Mouse (Mus musculus) megakaryocyte, adult 5-6 weeks (primary cell): Measurements from ENCODE around the gene Faf1. TPM values are rescaled to one million over a fixed set of nuclear protein-coding genes. Genes with fewer than 3 reads are reported as not detected.

Experiments used
- ATAC-seq: 2 replicates; pipeline ENCODE4 v1.8.0; 2016; ENCODE audit warnings: mild to moderate bottlenecking, inconsistent platforms; ENCODE audit not compliant: poor library complexity, severe bottlenecking
- total RNA-seq, 2 experiments: library from RNA; stranded (forward) in 1 of 2; stranded (reverse) in 1 of 2; fragments of 153-499, 151-499 nt in 1 of 2; fragments of 221-1000, 200-1000 nt in 1 of 2; gene quantifications; 2 replicates each; pipeline versions ENCODE4 v1.2.3 to v1.2.4; 2015 to 2017

Gene Faf1
- total RNA-seq (2015) (34.5 and 35.8 TPM in 2 replicates), total RNA-seq (2017) (40.9 and 42.0 TPM in 2 replicates)

DNA sequence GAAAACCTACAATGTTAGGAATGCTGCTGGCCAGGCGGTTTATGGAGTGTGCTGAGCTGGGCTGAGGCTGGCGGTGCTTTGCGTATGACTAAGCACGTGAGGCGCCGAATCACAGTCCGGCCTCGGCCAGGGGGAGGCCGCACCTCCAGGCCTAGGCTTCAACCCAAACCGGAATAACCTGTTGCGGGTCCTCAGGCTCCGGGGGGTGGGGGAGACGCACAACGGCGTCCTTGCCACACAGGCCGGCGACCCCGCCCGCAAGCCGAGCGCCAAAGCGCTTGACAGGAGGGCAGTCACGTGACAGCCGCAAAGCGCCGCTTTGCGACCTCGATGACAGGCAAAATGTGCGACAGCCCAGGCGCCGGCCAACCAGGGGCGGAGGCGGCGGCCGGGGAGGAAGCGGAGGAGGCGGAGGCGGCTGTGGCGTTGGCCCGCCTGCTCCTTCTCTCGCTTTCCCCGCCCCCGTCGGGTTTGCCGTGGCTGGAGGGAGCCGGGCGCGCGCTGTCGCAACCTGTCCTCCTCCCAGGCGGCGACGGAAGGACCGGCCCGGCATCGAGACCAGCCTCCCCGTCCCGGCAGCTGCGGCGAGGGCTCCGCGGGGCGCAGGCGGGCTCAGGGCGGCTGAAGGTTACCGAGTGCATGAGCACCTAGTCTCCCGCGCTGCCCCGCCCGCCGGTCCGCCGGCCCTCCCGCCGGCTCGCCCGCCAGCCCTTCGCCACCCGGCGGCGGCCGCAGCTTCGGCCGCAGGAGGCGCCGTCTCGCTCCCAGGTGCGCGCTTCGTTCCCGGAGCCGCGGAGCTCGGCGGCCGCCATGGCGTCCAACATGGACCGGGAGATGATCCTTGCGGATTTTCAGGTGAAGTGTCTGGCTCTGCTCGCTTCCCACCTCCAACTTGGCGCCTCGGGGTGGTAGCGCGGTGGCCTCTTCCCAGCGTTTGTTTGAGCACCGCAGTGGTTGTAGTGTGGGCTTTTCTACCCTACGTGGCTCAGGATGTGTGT, at the start of gene Faf1:
TSS of gene Faf1 (plus strand) at position 371 of the 998 bp plus-strand sequence.
- ATAC-seq: peak; percentile 99

DNA sequence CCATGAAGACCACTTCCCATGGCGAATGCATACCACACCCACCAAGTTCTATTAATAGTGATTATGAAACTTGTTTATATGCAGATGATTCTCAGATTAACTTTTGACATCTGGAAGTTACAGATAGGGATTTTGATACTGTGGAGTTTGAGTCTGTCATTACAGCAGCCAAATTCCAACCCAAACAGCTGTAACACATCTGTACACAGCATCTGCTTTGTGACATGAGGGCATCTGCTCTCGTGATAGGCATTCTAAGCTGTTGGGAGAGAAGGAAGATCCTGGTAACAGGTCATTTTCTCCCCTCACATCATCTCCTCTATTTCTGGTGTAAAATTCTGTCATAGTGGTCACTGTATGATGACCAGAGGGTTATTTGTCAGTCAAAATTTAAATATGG, 46.2 kb upstream of the Faf1 start:
- no peak for ATAC-seq

DNA sequence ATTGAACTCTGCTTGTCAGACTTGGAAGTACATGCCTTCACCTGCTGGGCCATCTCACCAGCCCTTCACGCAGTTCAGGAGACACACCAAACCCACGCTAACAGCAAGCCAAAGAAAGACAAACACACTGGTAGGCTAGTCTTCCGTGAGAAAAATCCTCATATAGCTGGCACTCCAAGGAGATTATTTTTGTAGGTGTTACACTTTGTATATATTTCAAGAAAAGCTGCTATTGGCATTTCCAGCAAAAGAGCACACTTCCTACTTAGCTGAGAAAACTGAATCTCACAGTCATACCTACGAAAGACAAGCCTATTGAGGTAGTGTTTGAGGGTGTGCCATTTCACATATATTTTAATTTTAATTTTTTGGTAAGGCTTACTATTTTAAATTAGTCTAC, 45.4 kb upstream of the Faf1 start:
- no peak for ATAC-seq

DNA sequence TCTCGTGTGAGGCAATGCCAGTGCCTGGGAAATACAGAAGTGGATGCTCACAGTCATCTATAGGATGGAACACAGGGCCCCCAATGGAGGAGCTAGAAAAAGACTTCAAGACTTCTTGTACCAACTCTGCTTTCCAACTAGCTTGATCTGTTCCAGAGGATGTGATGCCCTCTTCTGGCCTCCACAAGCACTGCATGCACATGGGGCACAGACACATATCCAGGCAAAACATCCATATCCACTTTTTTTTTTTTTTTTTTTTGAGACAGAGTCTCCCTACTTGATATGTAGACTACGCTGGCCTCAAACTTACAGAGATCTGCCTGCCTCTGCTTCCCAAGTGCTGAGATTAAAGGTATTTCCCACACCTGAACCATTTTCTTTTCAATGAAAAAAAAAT, 41.4 kb upstream of the Faf1 start:
- ATAC-seq: peak; percentile 89

DNA sequence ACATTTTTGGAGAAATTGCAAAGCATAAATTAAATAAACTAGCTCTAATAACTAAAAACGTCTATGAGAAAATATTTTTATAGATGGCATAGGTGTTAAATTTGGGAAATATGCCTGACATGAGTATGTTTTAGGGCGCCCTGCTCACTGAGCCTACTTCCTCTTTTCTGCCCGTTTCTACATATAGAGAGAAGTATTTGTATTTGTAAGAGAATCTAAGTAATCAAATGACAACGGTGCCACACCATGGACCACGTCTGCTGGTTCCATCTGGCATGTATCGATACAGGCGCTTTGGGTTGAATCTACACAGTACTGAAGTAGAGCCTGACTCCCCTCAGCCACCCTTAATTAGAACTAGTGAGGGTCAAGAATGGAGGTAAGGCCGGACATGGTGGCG, 37.0 kb upstream of the Faf1 start:
- peak; percentile 57 for ATAC-seq

DNA sequence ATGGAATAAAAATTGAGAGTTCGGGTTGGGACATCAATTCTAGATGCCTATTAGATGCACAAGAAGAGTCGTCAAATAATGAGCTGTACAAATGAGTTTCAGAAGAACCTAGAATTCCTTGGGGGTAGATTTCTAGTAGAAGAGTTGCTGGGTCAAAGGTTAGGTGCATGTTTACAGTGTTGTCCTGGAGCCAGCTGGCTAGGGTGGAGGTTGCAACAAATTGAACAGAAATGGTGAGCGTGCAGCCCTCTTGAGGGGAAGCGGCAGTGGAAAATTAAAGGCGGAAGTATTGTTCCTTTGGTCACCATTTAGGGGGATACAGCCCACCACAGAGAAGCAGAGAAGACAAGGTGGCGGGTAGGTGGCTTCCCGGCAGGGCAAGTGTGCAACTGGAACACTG, 36.2 kb upstream of the Faf1 start:
- no peak for ATAC-seq

DNA sequence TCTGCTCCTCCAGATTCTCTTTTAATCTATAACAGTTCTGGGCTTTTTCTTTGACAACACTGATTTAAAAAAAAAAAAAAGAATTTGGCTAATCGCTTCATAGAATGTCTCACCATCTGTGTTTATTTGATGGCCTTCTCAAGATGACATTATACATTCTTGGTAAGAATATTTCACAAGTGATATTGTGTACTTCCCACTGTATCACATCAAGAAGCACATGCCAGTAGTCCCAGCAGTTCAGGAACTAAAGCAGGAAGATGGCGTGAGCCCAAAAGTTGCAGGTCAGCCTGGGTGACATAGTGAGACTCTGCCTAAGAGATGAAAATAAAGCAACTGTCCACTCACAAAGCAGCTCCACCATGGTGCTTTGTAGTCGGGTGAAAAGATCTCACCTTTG, 34.9 kb upstream of the Faf1 start:
- no peak for ATAC-seq

DNA sequence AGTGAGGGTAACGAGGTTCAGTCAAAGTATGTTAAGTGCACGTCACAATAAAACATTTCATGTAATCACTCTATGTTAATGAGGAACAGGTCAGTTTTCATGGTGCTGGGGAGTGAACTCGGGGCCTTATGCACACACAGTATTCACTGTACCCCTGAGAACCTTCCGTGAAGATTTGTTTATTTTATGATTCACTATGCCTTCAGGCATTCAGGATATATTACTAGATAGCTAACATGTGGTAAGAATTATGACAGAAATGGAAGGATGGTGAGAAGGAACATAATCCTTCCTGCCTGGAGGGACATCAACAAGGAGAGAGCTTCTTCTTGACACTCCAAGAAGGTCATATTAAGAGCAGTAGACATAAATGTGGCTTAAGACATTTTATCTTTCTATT, 29.1 kb upstream of the Faf1 start:
- ATAC-seq: no peak

DNA sequence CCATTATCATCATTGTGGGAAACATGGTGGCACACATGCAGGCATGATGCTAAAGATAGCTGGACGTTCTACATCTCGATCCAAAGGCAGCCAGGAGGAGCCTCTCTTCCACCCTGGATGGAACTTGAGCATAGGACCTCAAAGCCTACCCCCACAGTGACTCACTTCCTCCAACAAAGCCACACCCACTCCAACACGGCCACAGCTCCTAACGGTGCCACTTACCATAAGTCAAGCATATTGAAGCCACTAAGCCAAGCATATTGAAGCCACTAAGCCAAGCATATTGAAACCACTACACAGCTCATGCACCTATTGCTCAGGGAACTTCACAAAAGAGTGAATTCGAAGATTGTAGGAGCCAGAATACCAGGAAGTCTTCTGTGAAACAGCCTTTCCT, 27.1 kb upstream of the Faf1 start:
- peak; percentile 52 for ATAC-seq

DNA sequence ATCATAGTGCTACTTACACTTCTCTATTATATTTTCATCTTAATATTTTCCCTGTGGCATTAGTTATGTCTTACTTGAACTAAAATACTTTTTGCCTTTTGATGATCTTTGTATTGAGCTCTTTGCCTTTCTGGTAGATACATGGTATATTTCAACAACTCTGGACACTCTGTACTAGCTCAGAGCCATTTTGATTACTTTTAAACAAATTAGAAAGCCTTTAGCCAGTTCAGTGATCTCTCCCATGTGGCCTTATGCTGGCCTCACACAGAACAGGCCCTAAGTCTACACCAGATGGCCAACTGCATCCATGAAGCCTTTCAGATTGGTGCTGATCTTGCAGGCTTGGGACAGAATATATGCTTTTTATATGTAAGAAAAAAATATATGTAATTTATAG, 23.1 kb upstream of the Faf1 start:
- no peak for ATAC-seq

DNA sequence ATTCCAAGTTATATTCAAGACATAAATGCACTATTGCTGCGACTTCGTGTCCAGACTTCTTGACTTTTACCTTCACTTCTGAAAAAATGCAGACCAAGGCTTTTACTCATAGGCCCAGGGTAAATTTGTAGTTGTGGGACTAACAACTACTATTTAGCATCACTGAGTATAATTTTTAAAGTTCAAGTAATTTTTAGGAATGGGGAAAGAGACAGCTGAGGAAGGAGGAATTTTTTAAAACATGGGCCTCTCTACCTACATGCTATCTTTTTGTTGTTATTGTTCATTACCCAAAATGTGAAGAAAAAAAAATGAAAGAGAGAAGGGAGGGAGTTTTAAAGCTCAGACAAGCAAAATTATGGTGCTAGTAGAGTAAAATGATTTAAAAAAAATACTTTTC, 21.7 kb upstream of the Faf1 start:
- no peak for ATAC-seq

DNA sequence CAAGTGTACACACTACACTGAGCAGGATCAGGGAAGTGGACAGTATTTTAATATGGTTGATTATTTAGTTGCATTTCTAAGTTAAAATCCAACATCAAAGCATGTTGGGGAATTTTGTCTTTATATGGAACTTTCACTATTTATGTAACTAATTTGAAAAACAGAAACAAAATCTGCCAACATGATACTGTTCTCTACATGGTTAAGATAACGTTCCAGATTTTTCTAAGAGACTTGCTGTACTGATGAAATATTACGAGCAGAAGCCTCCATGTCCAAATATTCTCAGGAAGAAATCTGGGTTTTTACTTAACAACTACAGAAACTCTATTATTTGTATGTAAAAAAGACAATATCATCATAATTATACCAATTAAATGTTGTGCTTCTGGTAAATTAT, 20.6 kb upstream of the Faf1 start:
- no peak for ATAC-seq

DNA sequence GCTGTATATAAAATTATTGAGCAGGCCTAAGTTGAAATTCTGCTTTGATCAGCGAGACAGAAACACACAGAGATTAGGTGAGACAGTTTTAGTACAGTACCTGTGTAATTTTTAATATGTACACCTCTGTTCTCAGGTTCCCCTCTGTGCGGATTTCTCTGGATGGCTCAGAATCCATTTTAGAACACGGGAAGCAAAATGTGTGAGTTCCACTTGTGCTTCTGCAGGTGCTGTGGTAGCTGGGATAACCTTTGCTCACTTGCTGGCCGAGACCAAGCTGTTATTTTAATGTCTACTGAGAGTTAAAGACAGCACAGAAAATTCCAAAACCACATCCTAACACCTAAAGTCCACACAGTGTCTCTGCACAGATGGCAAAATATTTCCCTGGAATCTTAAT, 20.1 kb upstream of the Faf1 start:
- no peak for ATAC-seq

DNA sequence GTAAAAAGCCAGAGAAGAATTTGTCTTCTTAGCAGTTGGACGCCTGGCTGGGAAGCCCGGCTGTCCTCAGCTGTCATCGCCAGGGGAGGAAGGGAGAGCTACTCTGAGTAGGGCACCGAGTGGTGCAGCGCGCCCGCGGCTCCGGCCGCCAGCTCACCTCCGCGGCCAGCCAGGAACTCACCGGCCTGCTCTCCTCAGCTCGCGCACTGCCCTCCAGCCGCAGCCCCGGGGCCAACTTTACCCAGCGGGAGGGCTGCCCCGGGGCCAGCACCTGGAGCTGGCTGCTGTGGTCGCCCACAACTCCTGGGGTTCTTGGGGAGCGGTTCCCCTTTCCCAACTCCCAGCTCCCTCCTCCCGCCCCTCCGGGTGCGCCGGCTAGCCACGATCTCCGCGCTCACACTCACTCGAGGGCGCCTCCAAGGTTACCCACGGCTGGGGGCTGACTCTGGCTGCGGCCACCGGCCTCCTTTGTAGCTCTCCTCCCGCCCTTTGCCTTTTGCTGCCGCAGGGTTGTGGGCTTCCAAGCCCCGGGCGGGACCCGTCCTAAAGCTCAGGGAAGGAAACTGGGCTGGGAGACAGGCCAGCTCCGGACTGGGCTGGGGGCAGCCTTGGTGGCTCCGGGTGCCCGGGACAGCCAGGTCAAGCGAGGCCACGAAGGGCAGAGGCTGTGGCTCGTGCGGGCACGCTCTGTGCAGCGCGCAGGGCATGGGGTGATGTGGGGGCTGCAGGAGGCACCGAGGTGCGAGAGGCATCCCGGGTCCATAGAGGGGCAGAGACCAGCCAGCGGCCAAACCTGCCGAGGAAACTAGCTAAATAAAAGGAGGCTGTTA, 19.2 kb upstream of the Faf1 start:
- peak; percentile 86 for ATAC-seq

DNA sequence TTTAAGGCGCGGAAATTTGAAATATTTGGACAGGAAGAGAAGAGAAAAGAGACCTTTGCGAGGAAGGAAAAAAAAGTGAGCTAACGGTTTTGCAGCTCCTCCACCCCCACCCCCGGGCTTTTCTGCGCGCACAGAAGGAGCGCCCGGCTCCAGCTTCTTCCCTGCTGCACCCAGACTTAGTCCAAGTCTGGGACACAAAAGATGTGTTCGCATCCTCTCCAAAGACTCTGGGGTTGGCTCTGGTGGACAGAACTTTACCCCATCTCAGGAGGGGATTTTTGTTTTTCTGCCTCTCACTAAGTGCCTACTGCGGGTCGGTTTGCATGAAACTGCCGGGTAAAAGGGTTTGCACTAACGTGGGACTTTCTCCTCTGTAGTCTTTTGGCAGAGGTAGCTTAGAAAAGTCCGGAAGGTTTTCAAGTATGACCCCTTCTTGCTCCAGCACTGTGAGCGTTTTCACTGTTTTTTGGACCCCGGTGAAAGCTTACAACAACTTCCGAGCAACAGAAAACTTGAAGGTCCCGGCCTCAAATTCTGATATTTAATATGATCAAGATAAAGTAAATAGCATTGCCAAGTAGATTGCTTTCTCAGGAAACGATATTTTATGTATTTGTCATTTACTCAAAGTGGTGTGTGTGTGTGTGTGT, 18.4 kb upstream of the Faf1 start:
- peak; percentile 15 for ATAC-seq

DNA sequence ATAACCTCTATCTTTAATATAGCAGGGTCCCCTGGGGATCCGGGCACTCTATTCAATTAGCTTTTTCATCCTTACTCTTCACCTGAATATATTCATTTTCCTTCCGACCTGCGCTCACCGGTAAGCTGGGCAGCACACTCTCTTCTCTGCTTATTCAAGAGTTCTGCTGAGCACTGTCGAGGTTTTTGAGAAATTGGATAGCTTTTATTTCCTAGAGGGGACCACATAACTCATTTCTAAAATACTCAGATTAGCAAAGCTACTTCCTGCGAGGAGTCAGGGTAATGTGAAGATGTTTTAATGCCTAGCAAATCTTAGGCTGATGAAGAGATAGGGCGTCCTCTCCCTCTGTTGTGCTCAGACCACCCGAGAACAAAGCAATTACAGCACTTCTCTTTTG, 17.6 kb upstream of the Faf1 start:
- no peak for ATAC-seq

DNA sequence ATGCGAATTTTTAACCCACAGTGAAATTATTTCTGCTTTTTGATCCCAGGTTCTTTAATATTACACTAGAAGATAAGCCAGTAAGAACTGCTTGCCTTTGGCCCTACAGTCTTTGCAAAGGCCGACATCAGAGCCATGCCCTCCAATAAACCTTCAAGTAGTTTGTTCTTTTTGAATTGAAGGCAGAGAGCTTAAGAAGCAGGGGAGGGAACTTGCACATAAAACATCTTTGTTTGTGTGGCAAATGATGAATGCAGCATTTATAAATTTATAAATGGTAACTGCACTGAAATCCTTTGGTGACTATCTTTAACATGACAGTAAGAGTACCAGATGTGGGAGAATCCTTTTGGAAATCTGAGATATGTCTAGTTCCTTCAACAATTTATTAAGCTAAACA, 16.8 kb upstream of the Faf1 start:
- no peak for ATAC-seq

DNA sequence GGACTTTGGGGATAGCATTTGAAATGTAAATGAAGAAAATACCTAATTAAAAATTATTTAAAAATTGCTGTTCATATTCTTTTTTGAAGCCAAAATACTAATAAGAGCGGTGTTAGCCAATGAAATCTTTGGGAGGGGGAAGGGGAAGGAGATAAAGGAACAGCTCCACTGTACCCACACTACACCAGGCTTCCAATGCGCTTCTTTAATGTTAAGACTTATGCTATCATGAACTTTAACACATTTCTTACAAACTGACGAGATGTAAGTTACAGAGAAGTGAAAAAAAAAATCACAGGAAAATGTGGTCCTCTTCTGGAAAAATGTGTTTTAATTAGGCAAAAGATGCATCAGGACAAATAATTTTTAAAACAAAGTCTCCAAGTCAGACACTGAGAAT, 15.8 kb upstream of the Faf1 start:
- ATAC-seq: no peak

DNA sequence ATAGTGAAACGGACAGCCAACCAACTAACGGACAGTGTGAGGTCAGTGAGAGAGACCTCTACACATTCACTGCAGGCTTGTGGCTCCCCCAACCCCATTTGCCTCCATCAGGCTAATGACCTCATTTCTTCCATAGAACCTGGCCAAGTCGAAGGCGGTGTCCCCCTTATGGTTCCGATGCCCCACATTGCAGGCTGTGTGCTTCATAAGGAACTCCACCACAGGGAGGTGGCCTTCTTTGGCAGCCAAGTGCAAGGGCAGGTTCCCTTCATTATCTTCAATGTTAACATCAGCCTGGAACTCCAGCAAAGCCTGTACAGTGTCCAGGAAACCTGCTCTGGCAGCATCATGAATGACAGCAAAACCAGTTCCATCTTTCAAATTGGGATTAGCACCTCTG, 15.2 kb upstream of the Faf1 start:
- no peak for ATAC-seq

DNA sequence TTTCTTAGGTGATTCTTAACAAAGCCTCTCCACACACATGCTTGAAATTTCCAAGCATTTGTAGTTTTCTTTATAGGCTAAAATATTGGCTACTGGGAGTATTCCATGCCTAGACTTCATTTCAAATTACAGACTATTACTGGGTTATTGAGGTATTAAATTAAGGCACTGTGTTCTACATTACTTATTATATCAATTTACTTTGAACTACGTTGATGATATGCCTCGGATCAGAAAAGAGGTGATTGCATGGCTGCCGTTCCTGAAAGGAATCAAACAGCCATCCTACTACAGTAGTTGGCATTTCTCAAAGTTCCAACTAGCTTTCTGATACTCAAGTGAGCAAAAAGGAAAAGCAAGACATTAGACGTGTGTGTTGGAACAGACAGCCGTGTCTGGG, 14.1 kb upstream of the Faf1 start:
- ATAC-seq: no peak

DNA sequence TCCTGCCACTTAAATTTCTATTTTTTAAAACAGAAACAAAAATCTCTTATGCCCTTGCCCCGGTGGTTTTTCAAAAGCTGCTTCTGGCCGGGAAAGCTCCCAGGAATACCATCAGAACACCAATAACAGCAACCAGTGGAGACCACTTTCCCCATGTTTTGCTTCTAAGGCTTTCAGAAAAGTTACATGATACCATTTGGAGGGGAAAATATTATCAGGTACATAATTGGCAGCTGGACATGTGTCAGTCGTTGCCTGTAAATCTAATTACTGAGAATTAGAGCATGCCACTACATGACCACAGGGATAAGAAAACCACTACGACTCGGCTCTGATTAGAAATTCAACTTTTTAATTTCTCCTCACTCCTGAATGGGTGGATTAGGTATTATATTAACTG, 12.3 kb upstream of the Faf1 start:
- no peak for ATAC-seq
